Mouse (Mus musculus) spleen, adult 2 months (tissue): ENCODE measurements around the gene Col4a4.

Experiments
- CTCF ChIP-seq: fragments of 200-500 bp; IDR thresholded peaks from 2 replicates; pipeline ENCODE4 v1.5.1; 2011; ENCODE audit warnings: mild to moderate bottlenecking, inconsistent platforms; ENCODE audit not compliant: insufficient read depth, insufficient read length, insufficient replicate concordance; ENCODE audit errors: extremely low read depth
- POLR2A ChIP-seq: fragments of 200-500 bp; IDR thresholded peaks from 2 replicates; pipeline ENCODE4 v1.6.1; 2011; ENCODE audit warnings: low read depth, low read length, inconsistent platforms

GRCm38 (mm10) chr1:82537848-82538247 lies 48.8 kb downstream of the Col4a4 start:
- TF ChIP-seq CTCF (no peak), POLR2A (no peak)
